Mouse (Mus musculus): ENCODE data around the gene Cmtm4.
"Not testable (repeated sequence)": the region's sequence is repeated elsewhere in the genome, so short reads cannot be mapped to it uniquely, and the experiment has no call there.

The Cmtm4 gene

GRCm38 (mm10) chr8:104339229-104339982, 56.2 kb downstream of the Cmtm4 start, which contains the start of gene Cmtm3:
Gene Cmtm3 (plus strand): TSS chr8:104339410.
- CTCF ChIA-PET: interaction anchor here (0.5 to 1.0 kb wide), 5 partner anchors 35 to 212 kb away, joined by 3 to 7 read pairs (median 4); partner anchors contain the start of gene Dync1li2

- CTCF ChIA-PET: no interaction called here
These were observed 57.7 kb downstream of the Cmtm4 start for GRCm38 (mm10) chr8:104337890-104338289.

- CTCF ChIA-PET: no interaction called here
These were observed 58.8 kb downstream of the Cmtm4 start for GRCm38 (mm10) chr8:104336806-104337205.

GRCm38 (mm10) chr8:104334196-104334595, 61.4 kb downstream of the Cmtm4 start:
- CTCF ChIA-PET: interaction anchor here (0.6 kb wide), 1 partner anchor 24 kb away, joined by 3 read pairs; the partner anchor contains the start of genes Cmtm1 and Gm45711

- CTCF ChIA-PET: interaction anchor here (0.6 kb wide), 1 partner anchor 24 kb away, joined by 3 read pairs; the partner anchor contains the start of genes Cmtm1 and Gm45711
These were observed 61.8 kb downstream of the Cmtm4 start for GRCm38 (mm10) chr8:104333786-104334185.

GRCm38 (mm10) chr8:104332665-104333631, 62.7 kb downstream of the Cmtm4 start:
- CTCF ChIA-PET: no interaction called here

GRCm38 (mm10) chr8:104321930-104322329, 73.7 kb downstream of the Cmtm4 start, which contains the start of gene Cmtm2b:
Gene Cmtm2b (plus strand): TSS chr8:104322230.
- CTCF ChIA-PET: not testable (repeated sequence)

GRCm38 (mm10) chr8:104321267-104321666, 74.3 kb downstream of the Cmtm4 start, which contains the start of gene Gm11020:
Gene Gm11020 (plus strand): TSS chr8:104321567.
- CTCF ChIA-PET: interaction anchor here (0.7 kb wide), 1 partner anchor 73 kb away, joined by 3 read pairs; the partner anchor contains the start of gene Tk2

GRCm38 (mm10) chr8:104313311-104313710, 82.3 kb downstream of the Cmtm4 start:
- CTCF ChIA-PET: interaction anchor here (0.7 kb wide), 1 partner anchor 191 kb away, joined by 3 read pairs; no protein-coding TSS in a partner anchor

GRCm38 (mm10) chr8:104312023-104312422, 83.6 kb downstream of the Cmtm4 start:
- CTCF ChIA-PET: interaction anchor here (0.5 to 0.7 kb wide), 2 partner anchors 145 to 901 kb away, joined by 3 to 7 read pairs; no protein-coding TSS in a partner anchor

GRCm38 (mm10) chr8:104309441-104310155, 86.0 kb downstream of the Cmtm4 start, which contains the start of the genes Gm45711 and Cmtm1:
Gene Gm45711 (minus strand): TSS chr8:104310081.
Gene Cmtm1 (minus strand): TSS chr8:104310145.
- CTCF ChIA-PET: interaction anchor here (0.7 kb wide), 1 partner anchor 24 kb away, joined by 3 read pairs; no protein-coding TSS in a partner anchor

GRCm38 (mm10) chr8:104308341-104308740, 87.3 kb downstream of the Cmtm4 start:
- CTCF ChIA-PET: not testable (repeated sequence)

- CTCF ChIA-PET: no interaction called here
These were observed 90.6 kb downstream of the Cmtm4 start for GRCm38 (mm10) chr8:104304962-104305361.

GRCm38 (mm10) chr8:104302536-104302935, 93.1 kb downstream of the Cmtm4 start:
- CTCF ChIA-PET: not testable (repeated sequence)

- CTCF ChIA-PET: not testable (repeated sequence)
These were observed 94.0 kb downstream of the Cmtm4 start for GRCm38 (mm10) chr8:104301577-104301976.
